Mouse (Mus musculus): Measurements from ENCODE around the gene Extl2.

Gene Extl2

DNA sequence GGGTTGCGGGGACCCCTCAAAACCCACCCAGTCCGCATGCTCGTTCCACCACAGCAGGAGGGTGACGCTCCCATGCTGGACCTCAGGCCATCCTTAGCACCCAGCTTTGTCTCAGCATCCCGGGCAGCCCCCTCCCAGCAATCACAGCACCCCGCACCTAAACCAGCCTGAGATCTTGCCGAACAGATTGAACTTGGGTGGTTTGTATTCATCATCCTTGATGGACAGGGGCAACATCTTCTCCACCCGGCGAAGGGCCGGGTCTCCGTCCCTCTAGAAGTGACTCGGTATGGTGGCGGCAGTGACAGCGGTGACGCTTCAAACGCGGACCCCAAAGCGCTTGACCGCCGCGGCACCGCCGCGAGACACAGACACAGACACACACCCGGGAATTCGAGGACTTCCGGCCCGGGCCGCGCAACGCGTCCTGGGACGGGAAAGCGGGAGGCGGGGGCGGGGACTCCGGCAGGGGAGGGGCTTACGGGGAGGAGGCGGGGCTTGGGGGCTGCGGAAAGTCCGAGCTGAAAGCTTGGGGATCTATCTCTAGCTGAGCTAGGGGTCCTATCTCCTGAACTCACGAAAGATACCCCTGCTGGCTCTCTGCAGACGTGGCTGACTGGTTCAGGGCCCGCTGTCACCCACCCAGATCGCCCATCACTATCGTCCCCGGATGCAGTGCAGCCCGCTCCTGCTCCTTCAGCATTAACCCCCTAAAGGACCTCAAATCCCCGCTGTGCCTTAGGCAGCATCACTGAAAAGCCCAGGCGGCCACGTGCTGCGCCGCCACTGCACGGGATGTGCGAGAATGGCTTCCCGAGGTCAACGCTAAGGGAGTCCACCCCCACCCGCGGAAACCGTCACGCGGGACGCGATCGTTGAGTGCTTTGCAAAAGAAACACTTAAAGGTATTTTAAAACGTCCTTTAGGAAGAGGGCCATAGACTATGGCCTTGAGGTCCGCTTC is at the start of gene Extl2, which contains the start of gene Slc30a7:
Gene Extl2, plus strand, starts transcription at position 485 of the 963 bp plus-strand sequence.
Gene Slc30a7, minus strand, starts transcription at position 429 of the 963 bp plus-strand sequence.
- DNase-seq: peak; percentile 92

DNA sequence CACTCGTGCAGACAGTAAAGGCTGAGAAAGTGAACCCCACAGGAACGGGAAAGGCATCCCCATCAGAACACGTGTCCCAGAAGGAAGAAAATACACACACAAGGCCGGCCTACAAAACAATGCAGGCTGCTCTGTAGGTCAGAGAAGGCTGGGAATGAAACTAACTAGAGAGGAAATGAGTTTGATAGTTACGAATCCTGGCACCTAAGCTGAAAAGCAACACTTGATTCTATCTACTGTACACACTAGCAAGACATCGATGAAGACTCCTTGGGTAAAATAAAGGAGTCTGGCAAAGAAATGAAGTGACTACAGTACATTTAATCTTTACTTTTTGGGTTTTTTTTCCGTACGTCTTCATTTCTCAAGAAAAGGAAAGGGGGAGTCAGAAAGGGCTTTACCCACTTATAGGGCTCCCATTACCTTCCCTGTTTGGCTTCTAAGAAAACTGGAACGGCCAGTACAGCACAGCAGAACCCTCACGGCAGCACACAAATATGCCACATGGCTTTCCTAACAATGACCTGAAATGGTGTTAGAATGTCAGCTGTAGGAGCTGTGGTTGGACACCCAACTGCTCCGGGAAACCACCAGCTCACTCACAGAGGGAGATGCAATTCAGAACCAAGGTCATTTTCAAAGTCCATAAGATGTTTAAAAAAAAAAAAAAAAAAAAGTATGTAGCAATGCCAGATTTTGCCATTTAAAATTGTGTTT is 45.8 kb upstream of the Extl2 start:
- DNase-seq: peak; percentile 49

DNA sequence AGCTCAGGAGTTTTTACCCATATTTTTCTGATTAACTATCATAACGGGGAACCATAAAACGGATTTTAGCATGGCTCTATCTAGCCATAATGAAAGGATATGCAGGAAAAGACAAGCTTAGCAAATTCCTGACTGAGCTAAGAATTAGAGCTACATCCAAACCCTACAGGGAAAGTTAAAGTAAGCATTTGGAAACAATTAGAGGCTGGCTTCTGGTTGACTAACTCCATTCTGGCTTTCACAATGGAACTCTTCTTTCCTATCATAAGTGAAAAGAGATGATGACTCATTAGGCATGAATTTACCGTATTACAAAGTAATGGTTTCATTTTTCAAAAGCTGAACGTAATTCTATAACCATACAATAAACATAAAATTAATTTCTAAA is 45.2 kb upstream of the Extl2 start:
- peak; percentile 85 for DNase-seq

DNA sequence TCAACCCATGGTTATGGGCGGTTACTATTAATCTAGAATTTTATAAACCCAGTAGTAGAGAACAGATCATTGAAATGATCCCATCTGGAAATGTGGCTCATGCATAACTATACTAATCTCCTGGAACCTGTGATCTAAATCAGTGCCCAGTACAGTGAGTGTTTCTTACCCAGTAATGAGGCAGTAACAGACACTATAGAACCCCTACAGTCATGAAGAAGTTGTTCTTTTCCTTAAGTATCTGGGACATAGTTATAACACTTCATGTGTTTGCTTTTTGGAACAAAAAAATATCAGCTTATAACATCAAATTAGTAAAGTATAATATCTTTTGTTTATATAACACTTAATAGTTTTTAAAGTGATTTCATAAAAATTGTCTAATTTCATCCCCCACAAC is 43.7 kb upstream of the Extl2 start:
- no peak for DNase-seq

DNA sequence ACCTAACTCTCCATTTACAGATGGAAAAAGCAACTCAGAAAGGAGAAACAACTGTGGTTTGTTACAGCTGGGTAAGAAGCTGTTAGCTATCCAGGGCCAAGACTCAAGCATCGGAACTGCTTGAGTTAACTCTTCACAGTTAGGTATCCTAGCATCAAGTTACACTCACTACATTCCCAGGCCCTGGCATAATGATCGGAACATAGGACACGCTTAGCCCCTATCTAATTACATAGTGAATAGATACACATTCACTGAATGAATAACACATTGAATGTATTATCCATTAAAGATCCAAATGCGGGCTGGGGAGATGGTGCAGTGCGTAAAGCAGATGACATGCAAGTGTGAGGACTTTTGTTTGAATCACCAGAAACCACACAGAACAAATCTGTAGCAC is 43.2 kb upstream of the Extl2 start:
- no peak for DNase-seq

DNA sequence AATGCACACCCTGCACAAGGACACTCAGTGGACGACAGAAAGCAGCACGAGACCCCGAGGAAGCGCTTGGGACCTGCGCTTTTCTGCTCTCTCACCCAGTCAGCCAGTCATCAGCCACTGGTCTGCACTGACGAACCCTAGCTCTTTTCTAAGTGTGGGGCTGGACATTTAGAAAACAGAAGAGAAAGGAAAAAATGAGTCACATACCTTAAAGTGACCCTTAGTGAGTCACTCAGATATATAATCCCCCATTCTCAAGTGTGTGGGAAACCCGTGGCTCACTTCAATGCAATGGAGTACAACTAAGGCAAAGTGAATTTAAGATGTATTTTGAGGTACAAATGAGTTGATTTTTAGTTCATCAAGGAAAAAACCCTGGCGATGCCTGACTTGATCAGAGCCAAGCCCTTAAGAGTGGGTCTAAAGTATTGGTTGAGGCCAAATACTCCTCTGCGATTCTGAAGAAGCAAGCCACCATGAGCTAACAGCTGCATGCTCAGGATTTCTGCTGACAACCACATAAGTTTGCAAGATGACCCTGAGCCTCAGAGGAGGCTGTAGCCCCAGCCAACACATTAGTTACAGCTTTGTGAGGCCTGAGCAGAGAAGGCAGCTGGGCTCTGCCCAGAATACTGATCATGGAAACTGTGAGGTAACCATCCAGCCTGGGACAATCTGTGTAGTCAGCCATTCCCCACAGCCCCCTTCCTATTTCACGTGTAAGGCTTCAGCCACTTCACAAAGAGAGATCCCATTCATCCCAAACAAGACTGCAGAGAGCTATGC is 38.3 kb upstream of the Extl2 start:
- DNase-seq: no peak

DNA sequence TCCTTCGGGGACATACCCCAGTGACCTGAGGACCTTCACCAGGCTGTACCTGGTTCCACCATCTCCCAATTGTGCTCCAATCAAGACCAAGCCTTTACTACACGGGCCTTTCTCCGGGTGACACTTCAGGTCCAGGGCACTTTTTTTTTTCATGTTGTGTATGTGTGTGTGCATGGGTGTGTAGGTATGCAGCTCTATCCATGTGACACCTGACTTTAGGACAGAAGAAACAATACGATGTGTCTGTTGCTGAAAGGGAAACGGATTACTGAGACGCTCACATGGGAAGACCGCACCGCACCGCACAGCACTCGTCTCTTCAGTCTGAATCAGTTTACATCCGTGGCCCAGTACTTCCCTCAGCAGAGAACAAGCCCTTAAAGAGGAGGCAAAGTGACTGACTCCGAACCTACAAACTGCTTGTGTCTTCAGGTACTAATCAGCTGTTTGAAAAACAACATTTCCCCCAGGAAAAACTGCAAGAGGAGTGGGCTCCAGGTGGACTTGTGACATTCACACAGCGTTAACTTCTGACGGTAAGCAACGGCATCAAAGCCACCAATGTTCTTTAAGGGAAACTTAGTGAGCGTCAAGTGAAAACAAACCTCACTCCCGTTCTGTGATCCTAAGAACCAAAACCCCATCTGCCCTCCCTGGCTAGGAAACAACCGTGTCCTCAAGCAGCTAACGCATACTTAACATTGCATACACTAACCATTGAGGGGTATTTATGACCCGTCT is 36.0 kb upstream of the Extl2 start:
- DNase-seq: no peak

DNA sequence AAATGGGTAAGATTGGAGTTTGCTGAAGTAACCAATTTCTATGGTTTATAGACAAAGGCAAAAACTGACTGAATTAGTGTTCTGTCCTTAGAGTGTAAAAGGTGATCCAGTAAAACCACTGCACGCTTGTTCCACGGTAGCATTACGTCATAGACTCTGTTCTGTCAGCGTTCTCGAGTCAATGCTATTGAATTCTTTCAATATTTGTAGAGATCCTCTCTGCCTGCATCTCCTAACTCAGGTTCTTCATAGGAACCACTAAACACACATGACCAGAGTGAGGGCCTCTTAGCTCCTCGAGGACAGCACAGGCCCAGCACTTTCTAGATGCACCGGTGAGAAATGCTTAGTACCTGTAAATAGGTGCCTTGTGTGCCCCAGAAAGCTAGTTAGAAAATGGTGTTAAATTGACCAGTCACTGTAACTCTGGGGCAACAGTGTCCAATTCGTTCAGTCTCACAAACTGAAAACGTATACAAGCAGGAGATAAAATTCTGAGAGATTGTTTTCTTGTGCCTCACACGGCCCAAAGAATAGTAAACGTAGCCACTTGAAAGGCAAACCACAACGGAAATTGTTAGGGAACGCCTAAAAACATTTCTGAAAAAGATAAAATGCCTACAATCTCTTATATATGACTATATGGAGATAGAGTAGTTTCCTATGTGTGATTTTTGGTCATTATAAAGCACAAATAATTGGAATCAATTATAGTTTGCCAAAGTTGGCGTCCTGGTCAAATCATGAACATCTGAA is 35.2 kb upstream of the Extl2 start:
- no peak for DNase-seq

DNA sequence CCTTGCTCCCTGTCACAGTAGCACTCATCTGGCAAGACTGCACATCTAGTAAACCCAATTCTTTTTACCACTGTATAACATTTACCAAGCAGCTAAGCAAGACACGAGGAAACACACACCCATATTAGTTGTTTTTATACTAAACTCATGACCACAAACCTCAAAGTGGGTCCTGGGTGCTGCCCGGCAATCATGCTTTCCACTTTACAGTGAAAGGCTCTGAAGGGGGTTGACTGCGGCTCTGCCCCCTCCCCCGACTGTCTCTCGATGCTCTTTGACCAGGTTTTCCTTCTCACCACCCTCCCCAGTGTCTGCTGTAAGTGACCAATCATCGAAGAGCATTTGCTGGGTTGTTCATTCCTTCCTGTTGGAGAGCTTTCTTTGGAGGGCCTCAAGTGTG is 33.0 kb upstream of the Extl2 start:
- no peak for DNase-seq

DNA sequence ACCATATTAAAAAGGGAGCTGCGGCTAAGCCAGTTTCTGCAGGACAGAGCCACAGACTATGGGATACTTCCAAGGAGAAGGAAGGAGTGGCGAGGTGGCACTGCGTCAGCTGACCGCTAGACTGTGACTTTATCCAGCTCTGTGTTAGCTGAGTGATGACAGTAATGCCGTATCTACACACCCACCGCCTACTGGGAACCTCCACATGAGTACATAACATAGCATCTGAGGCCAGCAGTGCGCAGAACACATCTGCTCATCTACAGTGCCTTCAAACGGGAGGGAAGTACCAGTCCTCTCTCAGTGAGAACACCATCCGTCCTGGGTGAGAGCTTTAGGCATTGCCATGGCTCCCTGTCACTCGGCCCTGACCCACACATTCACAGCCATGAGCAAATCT is 32.3 kb upstream of the Extl2 start:
- no peak for DNase-seq

DNA sequence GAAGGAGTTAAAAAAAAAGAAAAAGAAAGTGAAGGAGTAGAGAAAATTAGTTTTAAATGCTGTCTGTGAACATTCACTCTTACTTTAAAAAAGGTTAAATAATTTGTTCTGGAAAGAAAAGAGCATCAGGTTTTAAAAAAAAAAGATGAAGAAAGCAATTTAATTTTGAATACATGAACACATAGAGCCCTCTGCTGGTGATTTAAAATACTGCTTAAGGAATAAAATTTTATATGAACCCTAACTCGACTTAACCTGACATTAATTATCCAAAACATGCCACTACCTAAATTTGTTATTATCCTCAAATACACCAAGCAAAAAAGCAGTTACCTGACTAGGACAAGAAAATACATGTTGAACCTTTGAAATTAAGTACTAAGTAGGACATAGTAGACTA is 28.3 kb upstream of the Extl2 start:
- DNase-seq: peak; percentile 44

DNA sequence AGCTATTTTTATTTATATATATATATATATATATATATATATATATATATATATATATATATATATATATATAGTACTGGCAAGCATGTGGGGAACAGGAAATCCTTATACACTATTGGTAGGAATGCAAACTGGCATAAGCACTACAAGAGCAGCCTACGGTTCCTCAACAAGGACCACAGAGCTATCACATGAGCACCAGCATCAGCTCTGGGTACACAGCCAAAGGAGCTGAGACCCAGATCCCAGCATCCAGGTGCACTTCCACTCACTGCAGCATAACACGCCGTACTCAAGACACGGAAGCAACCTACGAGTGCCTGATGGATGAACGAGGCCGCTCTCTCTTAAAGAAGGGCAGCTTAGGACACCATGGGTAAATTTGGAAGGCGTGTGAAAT is 24.0 kb upstream of the Extl2 start:
- DNase-seq: no peak

DNA sequence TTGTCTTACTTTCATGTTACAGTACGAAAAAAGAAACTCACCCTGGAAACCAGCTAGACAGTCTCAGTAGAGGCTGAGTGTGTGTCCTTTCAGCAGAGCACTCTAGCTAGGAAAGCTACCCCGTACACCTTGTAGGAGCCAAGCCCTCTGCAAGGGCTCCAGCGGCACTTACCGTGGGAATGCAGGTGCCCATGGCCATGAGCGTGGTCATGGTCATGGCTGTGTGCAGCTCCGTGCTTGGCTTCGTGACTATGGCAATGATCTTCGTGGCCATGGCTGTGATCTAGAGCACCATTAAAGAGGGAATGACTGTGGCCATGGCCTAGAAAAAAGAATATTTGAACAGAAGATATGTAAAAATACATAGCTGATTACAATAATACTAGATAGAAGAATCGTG is 22.6 kb upstream of the Extl2 start:
- DNase-seq: no peak

DNA sequence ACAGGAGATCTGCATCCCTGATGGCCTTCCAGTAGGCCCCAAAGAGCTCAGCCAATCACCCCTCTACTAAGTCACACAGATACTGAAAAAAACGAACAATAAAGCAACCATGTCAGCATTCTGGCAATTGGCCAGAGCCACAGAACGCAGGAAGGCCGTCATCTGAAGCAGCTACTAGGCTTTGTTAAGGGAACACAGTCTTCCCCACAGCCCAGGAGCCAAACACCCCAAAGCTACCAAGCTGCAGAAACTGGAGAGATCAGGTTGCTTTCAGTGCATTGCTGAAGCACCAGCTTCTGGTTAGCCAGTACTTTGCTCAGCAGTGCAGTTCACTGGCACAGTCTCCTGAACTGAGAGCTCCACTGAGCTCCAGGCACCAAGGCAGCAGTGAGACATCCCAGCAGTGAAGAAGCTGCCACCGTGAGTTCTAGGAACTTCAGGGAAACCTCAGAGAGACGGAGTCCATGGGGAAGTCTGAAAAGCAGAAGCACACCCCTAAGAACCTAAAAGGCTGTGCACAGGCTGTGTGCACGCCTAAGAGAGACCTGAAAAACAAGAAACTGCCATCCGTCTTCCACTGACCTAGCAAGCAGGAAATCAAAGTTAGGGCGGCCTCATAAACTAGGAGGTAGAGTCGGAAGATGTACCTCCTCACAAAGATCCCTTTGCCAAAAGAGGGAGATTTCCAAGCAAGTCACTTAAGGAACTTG is 21.9 kb upstream of the Extl2 start:
- no peak for DNase-seq

DNA sequence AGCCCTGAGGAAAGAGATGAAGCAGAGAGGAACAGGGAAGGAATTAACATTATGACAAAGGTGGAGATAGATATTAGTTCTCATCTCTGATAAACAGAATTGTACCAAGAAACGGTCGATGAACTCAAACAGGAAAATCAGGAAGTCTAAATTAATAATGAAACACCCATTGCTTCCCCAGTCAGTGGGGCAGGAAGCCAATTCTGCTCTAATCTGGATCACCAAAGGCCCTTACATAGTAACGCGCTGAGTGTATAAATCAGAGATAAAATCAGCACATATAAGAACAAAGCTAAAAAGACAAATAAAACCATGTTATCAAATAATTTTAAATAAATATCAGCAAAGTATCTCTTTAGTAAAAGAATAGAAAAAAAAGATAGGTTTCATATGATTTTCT is 15.2 kb upstream of the Extl2 start:
- no peak for DNase-seq

DNA sequence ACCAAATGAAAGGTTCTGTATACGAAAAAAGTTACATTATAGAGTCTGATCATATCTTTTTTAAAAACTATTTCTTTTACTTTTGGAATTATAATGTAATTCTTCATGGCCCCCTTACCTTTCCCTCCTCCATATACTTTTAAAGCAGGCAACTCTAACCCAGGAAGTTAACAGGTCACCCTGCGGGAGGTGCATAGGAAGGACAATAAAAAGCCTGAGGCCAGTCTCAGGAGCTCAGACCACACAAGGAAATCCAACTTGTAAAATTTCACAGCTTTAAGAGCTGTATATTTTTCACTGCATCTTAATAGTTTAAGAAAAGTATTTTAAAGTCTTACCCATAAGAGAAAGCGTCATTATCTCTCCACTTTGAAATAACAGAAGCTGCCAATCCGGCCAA is 14.7 kb upstream of the Extl2 start:
- DNase-seq: no peak

DNA sequence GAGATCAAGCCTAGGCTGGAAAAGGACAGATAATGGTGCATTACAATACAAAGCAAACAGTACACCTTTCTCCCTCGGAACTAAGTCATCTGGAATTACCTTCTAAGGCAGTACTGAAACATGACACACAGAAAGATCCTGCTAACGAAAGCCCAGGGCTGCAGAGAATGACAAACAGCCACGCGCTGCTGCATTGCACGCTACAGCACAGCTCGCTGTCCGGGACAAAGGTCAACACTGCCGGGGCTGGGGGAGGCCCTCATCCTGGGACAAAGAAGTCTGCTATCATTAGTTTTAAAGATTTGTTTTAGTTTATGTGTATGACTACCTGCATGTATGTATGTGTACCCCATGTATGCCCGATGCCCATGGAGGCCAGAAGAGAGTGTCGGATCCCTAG is 14.2 kb upstream of the Extl2 start:
- no peak for DNase-seq

DNA sequence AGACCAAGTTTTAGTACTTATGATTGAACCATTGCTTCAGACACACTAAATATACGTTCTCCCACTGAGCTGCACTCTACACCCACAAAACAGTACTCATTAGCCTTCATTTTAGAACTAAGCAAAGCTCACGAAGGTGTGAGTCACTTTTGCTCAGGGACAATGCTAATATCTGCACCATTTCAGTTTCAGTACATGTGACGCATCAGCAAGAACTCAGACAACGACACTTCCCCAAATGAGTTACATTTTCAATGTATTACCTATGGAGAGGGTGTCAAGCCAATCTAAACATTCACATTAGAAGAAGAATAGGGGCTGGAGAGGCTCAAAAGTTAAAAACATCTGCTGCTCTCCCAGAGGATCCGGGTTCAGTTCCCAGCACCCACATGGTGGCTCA is 10.3 kb upstream of the Extl2 start:
- DNase-seq: no peak

DNA sequence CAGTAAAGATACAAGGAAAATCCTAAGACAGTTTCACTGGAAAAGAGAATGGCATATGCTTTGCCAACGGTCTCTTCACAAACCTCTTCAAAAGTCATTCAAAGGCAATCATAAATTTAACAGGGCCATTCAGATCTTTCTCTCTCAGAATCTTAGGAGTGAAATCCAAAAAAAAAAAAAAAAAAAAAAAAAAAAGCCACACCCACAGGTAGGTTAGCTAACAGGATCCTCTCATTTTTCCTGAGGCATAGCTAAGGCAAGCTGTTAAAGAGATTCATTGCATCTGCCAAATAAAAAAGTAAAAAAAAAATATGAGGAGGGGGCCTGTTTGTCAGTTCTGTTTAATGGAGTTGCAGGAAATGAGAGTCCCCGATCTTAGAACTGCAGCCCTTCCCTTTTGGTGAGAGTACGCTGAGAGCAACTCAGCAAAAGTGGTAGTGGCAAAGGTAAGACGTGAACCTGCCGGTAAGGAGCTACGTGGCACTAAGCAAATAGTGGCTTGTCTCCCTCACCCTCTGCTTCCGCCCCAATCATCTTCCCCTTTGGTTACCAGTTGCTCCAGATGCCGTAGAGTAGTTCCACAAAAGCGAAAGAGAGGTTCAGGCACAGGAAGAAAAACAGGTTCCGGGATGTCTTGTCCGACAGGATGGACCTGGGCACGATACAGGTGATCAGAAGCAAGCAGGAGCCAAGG is 831 bp upstream of the Extl2 start:
- DNase-seq: peak; percentile 35

DNA sequence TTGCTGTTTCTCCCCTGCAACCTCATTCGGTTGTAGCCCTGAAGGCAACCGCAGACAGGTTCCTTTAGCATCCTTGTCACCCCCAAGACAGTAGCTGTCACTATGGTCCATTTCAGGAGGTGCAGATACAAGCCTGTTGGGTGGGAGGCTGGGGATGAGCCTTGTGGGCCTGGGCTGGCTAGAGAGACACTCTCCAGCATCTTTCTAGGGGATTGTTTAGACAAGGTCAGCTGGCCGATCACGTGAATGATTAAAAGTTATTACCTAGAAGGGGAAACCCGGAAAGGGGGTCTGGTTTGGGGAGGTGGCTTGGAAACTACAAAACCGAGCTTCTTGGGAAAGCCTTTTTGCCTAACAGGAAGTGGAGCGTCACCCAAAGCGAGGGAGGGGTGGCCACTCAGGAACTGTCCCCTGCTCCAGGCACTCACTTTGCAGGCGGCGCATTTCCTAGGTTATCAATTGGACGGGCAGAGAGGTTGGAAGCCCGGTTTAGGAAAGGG is 729 bp downstream of the Extl2 start:
- peak; percentile 86 for DNase-seq

All from retina, postnatal 1 day (tissue).